Mouse (Mus musculus) thymus, postnatal 10 days (tissue): ENCODE measurements around the gene Fgfr2.
"Not testable (repeated sequence)": the region's sequence is repeated elsewhere in the genome, so short reads cannot be mapped to it uniquely, and the experiment has no call there.

Experiments
- DNase-seq, 2 experiments: peaks; one replicate each; pipeline ENCODE4 v3.0.0; 2021; ENCODE audit warnings: low spot score in 2 of 2

The Fgfr2 gene

GRCm38 (mm10) chr7:130153363-130153969, 2969.7 kb downstream of the Fgfr2 start:
- no peak for DNase-seq

DNA sequence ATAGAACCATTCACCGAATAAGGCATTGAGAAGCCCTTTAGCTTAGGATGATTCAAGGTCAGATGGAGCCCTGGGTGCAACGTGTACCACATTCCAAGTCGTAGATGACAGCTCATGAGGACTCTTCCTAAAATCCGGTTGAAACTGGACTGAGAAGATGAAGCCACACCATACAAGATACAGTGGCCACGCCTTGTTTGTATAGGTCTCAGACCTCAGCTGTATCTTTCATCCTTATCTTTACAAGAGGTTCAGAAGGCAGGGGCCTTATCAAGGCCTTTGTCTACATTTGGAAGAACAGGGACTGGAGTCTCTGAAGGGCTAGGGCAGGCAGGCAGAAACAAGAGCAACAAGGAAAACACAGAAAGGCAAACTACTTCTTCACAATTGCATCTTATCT, 2974.2 kb downstream of the Fgfr2 start:
- DNase-seq = no peak

- DNase-seq = no peak
Observed at GRCm38 (mm10) chr7:130147230-130147629, 2975.9 kb downstream of the Fgfr2 start.

- DNase-seq = no peak
Observed at GRCm38 (mm10) chr7:130145211-130145610, 2977.9 kb downstream of the Fgfr2 start.

- DNase-seq = no peak
Observed at GRCm38 (mm10) chr7:130143371-130143770, 2979.8 kb downstream of the Fgfr2 start.

- no peak for DNase-seq
Observed at GRCm38 (mm10) chr7:130141088-130141873, 2981.9 kb downstream of the Fgfr2 start.

- no peak for DNase-seq
Observed at GRCm38 (mm10) chr7:130134924-130135365, 2988.2 kb downstream of the Fgfr2 start.

DNA sequence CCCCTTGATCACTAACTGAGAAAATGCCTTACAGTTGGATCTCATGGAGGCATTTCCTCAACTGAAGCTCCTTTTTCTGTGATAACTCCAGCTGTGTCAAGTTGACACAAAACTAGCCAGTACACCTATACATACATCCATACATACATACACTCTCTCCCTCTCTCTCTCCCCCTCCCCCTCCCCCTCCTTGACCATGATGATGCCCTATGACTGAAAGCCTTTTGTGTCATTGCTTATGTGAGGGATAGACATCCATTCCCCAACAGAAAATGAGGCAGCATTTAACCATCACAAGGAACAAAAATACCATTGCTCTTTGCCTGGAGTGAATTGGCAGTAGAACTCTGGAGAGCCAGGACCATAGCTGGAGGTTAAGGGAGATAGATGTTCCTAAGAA, 2988.7 kb downstream of the Fgfr2 start:
- DNase-seq = not testable (repeated sequence)

DNA sequence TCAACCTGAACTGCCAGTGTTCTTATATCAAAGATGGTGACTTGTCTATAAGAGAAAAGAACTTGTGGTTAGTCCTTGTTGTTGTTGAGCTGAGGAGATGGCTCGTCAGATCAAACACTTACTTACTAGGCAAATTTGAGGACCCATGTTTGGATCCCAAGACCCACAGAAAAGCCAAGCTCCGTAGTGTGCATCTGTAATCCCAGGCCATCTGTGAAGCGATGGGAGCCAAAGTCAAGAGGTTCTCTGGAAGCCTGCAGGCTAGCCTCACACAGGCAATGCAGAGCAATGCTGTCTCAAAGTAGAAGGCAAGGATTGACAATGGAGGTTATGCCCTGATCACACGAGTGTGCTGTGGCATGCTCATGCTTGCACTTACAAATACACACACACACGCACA, 2992.9 kb downstream of the Fgfr2 start:
- no peak for DNase-seq

DNA sequence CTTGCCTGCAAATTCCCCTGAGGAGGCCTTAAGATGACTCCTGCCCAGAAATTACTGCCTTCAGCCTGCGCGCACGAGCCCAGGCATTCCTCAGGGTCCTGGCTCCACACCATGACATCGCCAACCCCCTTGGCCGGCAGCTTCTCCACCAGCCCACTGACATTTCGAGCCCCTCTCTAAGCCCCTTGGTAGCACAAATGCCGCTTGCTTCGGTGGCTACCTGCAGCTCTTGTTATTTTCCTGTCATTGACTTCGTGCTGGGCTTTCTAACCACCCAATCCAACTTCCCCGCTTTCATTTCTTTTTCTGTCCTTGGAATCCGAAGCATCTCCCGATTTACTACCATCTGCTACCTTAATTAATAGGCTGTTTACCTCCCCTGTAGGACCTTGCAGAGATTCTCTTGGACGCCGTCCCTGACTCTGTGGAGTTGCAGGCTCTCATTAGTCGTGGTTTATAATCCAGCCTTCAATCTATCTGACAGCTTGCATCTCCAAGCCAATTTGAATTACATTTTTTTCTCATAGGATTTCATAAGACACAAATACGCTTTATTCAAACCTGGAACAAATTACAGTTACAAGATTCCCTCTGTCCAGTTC, 2993.7 kb downstream of the Fgfr2 start:
- no peak for DNase-seq

DNA sequence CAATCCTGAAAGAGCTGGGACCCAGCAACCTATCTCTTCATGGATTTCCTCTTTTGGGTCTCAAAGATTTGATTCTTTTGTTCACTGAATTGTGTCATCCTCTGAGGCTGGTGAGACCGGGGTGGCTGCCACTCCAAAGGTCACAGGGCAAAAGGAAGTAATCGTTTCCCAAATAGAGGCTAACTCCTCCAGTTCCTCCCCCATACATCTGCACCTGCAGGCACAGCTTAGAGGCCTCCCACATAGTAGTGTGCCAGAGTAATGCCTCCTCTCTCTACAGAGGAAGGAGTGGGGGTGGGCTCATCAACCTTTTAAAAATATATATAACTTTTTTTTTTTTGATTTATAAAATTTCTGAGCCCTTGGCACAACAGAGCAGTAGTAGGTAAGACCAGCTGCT, 3001.6 kb downstream of the Fgfr2 start:
- no peak for DNase-seq

GRCm38 (mm10) chr7:130119466-130119865, 3003.7 kb downstream of the Fgfr2 start:
- DNase-seq = no peak

GRCm38 (mm10) chr7:130118726-130119125, 3004.4 kb downstream of the Fgfr2 start:
- no peak for DNase-seq

DNA sequence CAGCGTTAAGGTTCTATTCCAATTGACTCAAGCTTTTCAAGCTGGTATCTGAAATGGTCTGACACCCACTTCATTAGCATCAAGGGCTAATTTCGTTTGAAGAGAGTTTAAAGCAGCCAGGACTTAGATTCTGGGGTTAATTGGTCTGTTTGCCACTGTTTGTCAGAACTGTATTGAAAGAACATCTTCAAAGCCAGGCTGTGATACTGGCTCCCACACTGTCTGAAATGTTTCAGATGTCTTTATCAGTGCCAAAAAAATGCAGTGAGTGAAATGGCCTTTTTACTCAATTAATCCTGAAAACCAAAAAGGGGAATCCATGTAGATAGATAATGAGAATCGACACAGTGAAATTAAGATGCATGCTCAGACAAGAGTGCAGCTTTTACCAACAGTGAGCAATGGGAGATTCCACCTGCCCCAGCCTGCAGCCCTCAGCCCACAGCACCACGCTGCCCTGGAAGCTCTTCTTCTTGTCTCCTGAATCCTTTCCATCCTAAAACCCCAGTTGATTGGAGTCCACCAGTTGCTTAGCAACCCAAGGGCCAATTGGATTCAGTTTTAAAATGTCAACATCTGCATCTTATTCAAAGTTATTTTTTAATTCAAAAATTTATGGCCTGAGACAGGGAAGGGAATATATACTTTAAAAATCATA, 3005.6 kb downstream of the Fgfr2 start:
- no peak for DNase-seq

GRCm38 (mm10) chr7:130114436-130114835, 3008.7 kb downstream of the Fgfr2 start:
- DNase-seq = no peak
